Mouse (Mus musculus) stomach, embryonic 15.5 days (tissue): ENCODE measurements around the gene Mxi1. TPM values are rescaled to one million over a fixed set of nuclear protein-coding genes. Genes with fewer than 3 reads are reported as not detected.
"Not testable (repeated sequence)": the region's sequence is repeated elsewhere in the genome, so short reads cannot be mapped to it uniquely, and the experiment has no call there.

ENCODE experiments used
- ATAC-seq: fragments of 200-750 bp; cut with Nextera tagmentation; 2 replicates; pipeline ENCODE4 v1.8.0; 2017; ENCODE audit warnings: low read depth, moderate number of reproducible peaks, moderate TSS enrichment; ENCODE audit not compliant: insufficient read depth, low FRiP score
- H3K27ac ChIP-seq: fragments of 300-500 bp; sonication (generic); 2 replicates; pipeline ENCODE4 v1.5.1; 2015; ENCODE audit warnings: mild to moderate bottlenecking, inconsistent platforms
- H3K27me3 ChIP-seq: fragments of 300-500 bp; sonication (generic); replicated peaks from 2 replicates; pipeline ENCODE4 v1.6.1; 2015; ENCODE audit warnings: inconsistent platforms
- H3K36me3 ChIP-seq: fragments of 300-500 bp; sonication (generic); 2 replicates; pipeline ENCODE4 v1.6.1; 2015; ENCODE audit warnings: inconsistent platforms
- H3K4me1 ChIP-seq: fragments of 300-500 bp; sonication (generic); 2 replicates; pipeline ENCODE4 v1.6.1; 2015; ENCODE audit warnings: inconsistent platforms
- H3K4me2 ChIP-seq: fragments of 300-500 bp; sonication (generic); 2 replicates; pipeline ENCODE4 v1.6.1; 2015; ENCODE audit warnings: mild to moderate bottlenecking, inconsistent platforms
- H3K4me3 ChIP-seq: fragments of 300-500 bp; sonication (generic); replicated peaks from 2 replicates; pipeline ENCODE4 v1.5.1; 2015; ENCODE audit warnings: inconsistent platforms
- H3K9ac ChIP-seq: fragments of 300-500 bp; sonication (generic); 2 replicates; pipeline ENCODE4 v1.6.1; 2015; ENCODE audit warnings: inconsistent platforms
- H3K9me3 ChIP-seq: fragments of 300-500 bp; sonication (generic); 2 replicates; pipeline ENCODE4 v1.6.1; 2016; ENCODE audit warnings: inconsistent platforms
- WGBS: fragments of 180-500 bp; shearing (Covaris S2); methylation state at CpG from one replicate; pipeline ENCODE4 v1.1.7; 2015; 5-methylcytosine and 5-hydroxymethylcytosine counted together
- polyA plus RNA-seq: library from polyadenylated mRNA; unstranded; fragments of >200 nt; fragmentation: Nextera tagmentation; extraction: Ambion mirVana; gene quantifications from 2 replicates; pipeline ENCODE4 v1.2.1, GENCODE M21; 2015

Mxi1 gene
- polyA plus RNA-seq, 1 experiment from 2014 or later = 37.8 TPM

- H3K4me3 ChIP-seq, ATAC-seq, H3K27me3 ChIP-seq, H3K4me1 ChIP-seq, H3K9ac ChIP-seq, H3K9me3 ChIP-seq, H3K36me3 ChIP-seq, H3K4me2 ChIP-seq, H3K27ac ChIP-seq: not testable (repeated sequence)
- 65% methylated on average over 5 of the region's 5 CpGs for WGBS
Observed at GRCm38 (mm10) chr19:53395805-53396204, 85.5 kb downstream of the Mxi1 start.

GRCm38 (mm10) chr19:53397451-53398233, 87.3 kb downstream of the Mxi1 start:
- Histone ChIP-seq H3K27me3 (no peaks in the 10 kb centered on the region), H3K4me3 (no peak overlapping the region), H3K9me3 (no peaks in the 10 kb centered on the region), H3K4me1 (no peaks in the 10 kb centered on the region), H3K36me3 (no peaks in the 10 kb centered on the region), H3K4me2 (no peak overlapping the region), H3K27ac (no peak overlapping the region), H3K9ac (no peak overlapping the region)
- 73% methylated on average over 12 of the region's 12 CpGs for WGBS
- ATAC-seq = no peak

- Histone ChIP-seq H3K9ac (no peak overlapping the region), H3K4me3 (no peak overlapping the region), H3K9me3 (no peaks in the 10 kb centered on the region), H3K27ac (no peak overlapping the region), H3K36me3 (no peaks in the 10 kb centered on the region), H3K4me1 (no peaks in the 10 kb centered on the region), H3K4me2 (no peak overlapping the region), H3K27me3 (no peaks in the 10 kb centered on the region)
- no peak for ATAC-seq
- 74% methylated on average over 4 of the region's 4 CpGs for WGBS
Observed at GRCm38 (mm10) chr19:53399213-53399612, 88.9 kb downstream of the Mxi1 start.

- Histone ChIP-seq H3K36me3 (no peaks in the 10 kb centered on the region), H3K4me3 (no peak overlapping the region), H3K9me3 (no peaks in the 10 kb centered on the region), H3K27ac (no peak overlapping the region), H3K9ac (no peak overlapping the region), H3K4me2 (no peak overlapping the region), H3K4me1 (no peaks in the 10 kb centered on the region), H3K27me3 (no peaks in the 10 kb centered on the region)
- ATAC-seq = no peak
- 76% methylated on average over 16 of the region's 16 CpGs for WGBS
Observed at GRCm38 (mm10) chr19:53400332-53401110, 90.2 kb downstream of the Mxi1 start.

- no peaks in the 10 kb centered on the region for H3K4me1 ChIP-seq
- no peak overlapping the region for H3K4me3 ChIP-seq
- WGBS = 53% methylated on average over 12 of the region's 12 CpGs
- no peak overlapping the region for H3K27ac ChIP-seq
- H3K9ac ChIP-seq = no peak overlapping the region
- ATAC-seq = no peak
- H3K27me3 ChIP-seq = no peaks in the 10 kb centered on the region
- no peaks in the 10 kb centered on the region for H3K9me3 ChIP-seq
- H3K36me3 ChIP-seq = no peaks in the 10 kb centered on the region
- H3K4me2 ChIP-seq = no peak overlapping the region
Observed at GRCm38 (mm10) chr19:53402741-53403432, 92.6 kb downstream of the Mxi1 start.

- Histone ChIP-seq H3K36me3 (no peaks in the 10 kb centered on the region), H3K27me3 (no peaks in the 10 kb centered on the region), H3K27ac (no peak overlapping the region), H3K9ac (no peak overlapping the region), H3K4me3 (no peak overlapping the region), H3K4me2 (no peak overlapping the region), H3K9me3 (no peaks in the 10 kb centered on the region), H3K4me1 (no peaks in the 10 kb centered on the region)
- ATAC-seq = no peak
- WGBS = 77% methylated on average over 10 of the region's 10 CpGs
Observed at GRCm38 (mm10) chr19:53404219-53404836, 94.0 kb downstream of the Mxi1 start.

- Histone ChIP-seq H3K36me3 (no peaks in the 10 kb centered on the region), H3K9ac (no peak overlapping the region), H3K4me3 (no peak overlapping the region), H3K4me1 (no peaks in the 10 kb centered on the region), H3K27ac (no peak overlapping the region), H3K9me3 (no peaks in the 10 kb centered on the region), H3K4me2 (no peak overlapping the region), H3K27me3 (no peaks in the 10 kb centered on the region)
- ATAC-seq = no peak
- 74% methylated on average over 18 of the region's 18 CpGs for WGBS
Observed at GRCm38 (mm10) chr19:53404837-53405356, 94.6 kb downstream of the Mxi1 start.

GRCm38 (mm10) chr19:53405810-53406209, 95.5 kb downstream of the Mxi1 start:
- Histone ChIP-seq H3K4me3 (no peak overlapping the region), H3K9me3 (no peaks in the 10 kb centered on the region), H3K9ac (no peak overlapping the region), H3K4me1 (no peaks in the 10 kb centered on the region), H3K4me2 (no peak overlapping the region), H3K27me3 (no peaks in the 10 kb centered on the region), H3K27ac (no peak overlapping the region), H3K36me3 (no peaks in the 10 kb centered on the region)
- ATAC-seq = no peak
- WGBS = 53% methylated on average over 2 of the region's 2 CpGs

- Histone ChIP-seq H3K27me3 (no peaks in the 10 kb centered on the region), H3K4me1 (0 out of 2 replicates have a peak, but pooled peaks cover 6% of the 10 kb centered on the region), H3K27ac (no peak overlapping the region), H3K9me3 (no peaks in the 10 kb centered on the region), H3K4me3 (no peak overlapping the region), H3K4me2 (no peak overlapping the region), H3K9ac (no peak overlapping the region), H3K36me3 (no peaks in the 10 kb centered on the region)
- WGBS = 71% methylated on average over 2 of the region's 2 CpGs
- no peak for ATAC-seq
Observed at GRCm38 (mm10) chr19:53407350-53407749, 97.0 kb downstream of the Mxi1 start.

- H3K27ac ChIP-seq = no peak overlapping the region
- no peaks in the 10 kb centered on the region for H3K27me3 ChIP-seq
- no peak for ATAC-seq
- 0 out of 2 replicates have a peak, but pooled peaks cover 7% of the 10 kb centered on the region for H3K4me1 ChIP-seq
- WGBS = 65% methylated on average over 8 of the region's 8 CpGs
- no peak overlapping the region for H3K4me2 ChIP-seq
- H3K4me3 ChIP-seq = no peak overlapping the region
- no peaks in the 10 kb centered on the region for H3K36me3 ChIP-seq
- H3K9me3 ChIP-seq = no peaks in the 10 kb centered on the region
- no peak overlapping the region for H3K9ac ChIP-seq
Observed at GRCm38 (mm10) chr19:53408398-53408797, 98.1 kb downstream of the Mxi1 start.

GRCm38 (mm10) chr19:53409663-53410307, 99.5 kb downstream of the Mxi1 start:
- ATAC-seq = no peak
- no peak overlapping the region for H3K9ac ChIP-seq
- H3K9me3 ChIP-seq = no peaks in the 10 kb centered on the region
- 56% methylated on average over 17 of the region's 17 CpGs for WGBS
- H3K4me3 ChIP-seq = no peak overlapping the region
- no peaks in the 10 kb centered on the region for H3K27me3 ChIP-seq
- H3K4me1 ChIP-seq = 0 out of 2 replicates have a peak, but pooled peaks cover 7% of the 10 kb centered on the region
- no peak overlapping the region for H3K4me2 ChIP-seq
- no peak overlapping the region for H3K27ac ChIP-seq
- H3K36me3 ChIP-seq = no peaks in the 10 kb centered on the region
